Comparison of ENCODE assay signal across 10 mouse cellular contexts in the genomic region with DNA sequence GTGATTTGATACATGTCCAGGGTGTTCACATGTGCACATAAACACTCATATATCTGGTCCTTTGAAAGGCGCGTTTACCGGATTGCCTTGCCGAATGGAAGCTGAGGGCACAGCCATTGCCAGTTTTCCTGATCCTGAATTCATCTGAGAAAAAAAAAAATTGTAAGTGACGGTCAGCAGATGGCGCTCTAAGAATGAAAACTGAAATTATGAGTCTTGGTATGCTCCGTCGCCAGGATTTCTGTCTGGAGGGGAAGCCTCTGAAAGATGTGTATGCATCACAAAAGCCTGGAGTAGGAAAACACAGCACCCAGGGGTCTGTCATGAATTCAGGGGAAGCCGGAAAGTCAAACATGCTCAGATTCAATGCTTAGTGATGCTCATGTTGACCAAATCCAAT.
A peak's percentile ranks its signal among the peaks of the same experiment; 100 is the strongest.
DNase-seq lines count a peak whose midpoint lies in the region; ATAC-seq and TF ChIP-seq lines count a peak whose summit lies in the region.
"Had no signal": no experiment of that assay in that cellular context is flagged by ENCODE, and none has a peak within 500 bp of the region (broad histone marks: within the 10 kb centered on the region; RNA-seq: fewer than 3 reads in every experiment).

No protein-coding gene starts in this region.

- no peaks in the 10 kb centered on the region for H3K4me1 ChIP-seq in kidney, adult 2 months (ENCODE audit: control insufficient read depth, insufficient read depth, low read length)
- peaks cover 3% of the 10 kb centered on the region; the same call in 1 of the 2 replicates for H3K4me1 ChIP-seq in kidney, embryonic 15.5 days
- peaks cover 0 to 5% of the 10 kb centered on the region in 2 experiments; a peak in 1 of 4 replicates for H3K4me1 ChIP-seq in liver, embryonic 14.5 days (replicated peaks; ENCODE audit: control insufficient read depth in 2 of 2, insufficient read depth in 2 of 2, low read length in 1 of 2)
- H3K4me1 ChIP-seq: embryonic facial prominence, embryonic 13.5 days had no signal

- TF ChIP-seq POLR2A in kidney, adult 2 months (IDR thresholded peaks at IDR 0.05; ENCODE audit: low read depth, low read length), result no peak

- H3K27ac ChIP-seq in kidney, adult 2 months (ENCODE audit: insufficient read depth, low read depth, low read length), result no peak overlapping the region
- no peak overlapping the region for H3K27ac ChIP-seq in kidney, embryonic 15.5 days
- no peak overlapping the region for H3K27ac ChIP-seq in liver, embryonic 14.5 days
- H3K27ac ChIP-seq: embryonic facial prominence, embryonic 13.5 days; liver, embryonic 13.5 days had no signal

- H3K4me3 ChIP-seq in kidney, adult 2 months (ENCODE audit: insufficient read depth, low read depth, low read length), result no peak overlapping the region
- H3K4me3 ChIP-seq in kidney, embryonic 15.5 days (replicated peaks), result no peak overlapping the region
- H3K4me3 ChIP-seq in liver, embryonic 14.5 days (ENCODE audit: insufficient read depth in 1 of 2, low read depth in 2 of 2, low read length in 2 of 2), result no peak overlapping the region
- H3K4me3 ChIP-seq: embryonic facial prominence, embryonic 13.5 days; liver, embryonic 13.5 days had no signal

- no peak overlapping the region for H3K9ac ChIP-seq in kidney, embryonic 15.5 days
- H3K9ac ChIP-seq in liver, embryonic 14.5 days (replicated peaks), result no peak overlapping the region
- H3K9ac ChIP-seq: embryonic facial prominence, embryonic 13.5 days; liver, embryonic 13.5 days had no signal

- peak; percentile 40 for DNase-seq in kidney, adult 2 months
- DNase-seq in MN1 (ENCODE audit: low spot score), result peak; percentile 77
- DNase-seq in cerebellum, adult 8-10 months, result peak; percentile 61
- peak; percentile 55 for DNase-seq in heart, postnatal 4 days
- peak in 1 of 3 experiments; percentile 27 for DNase-seq in liver, embryonic 14.5 days (ENCODE audit: low read depth in 3 of 3, low spot score in 3 of 3)
- peak; percentile 60 for DNase-seq in retina, postnatal 7 days (ENCODE audit: low read depth, low spot score)
- DNase-seq: liver, embryonic 13.5 days had no signal

- H3K9me3 ChIP-seq in kidney, embryonic 15.5 days (replicated peaks), result no peaks in the 10 kb centered on the region
- H3K9me3 ChIP-seq in liver, embryonic 14.5 days (ENCODE audit: control insufficient read depth, low read length), result no peaks in the 10 kb centered on the region
- H3K9me3 ChIP-seq: embryonic facial prominence, embryonic 13.5 days; liver, embryonic 13.5 days had no signal

- H3K4me2 ChIP-seq in kidney, embryonic 15.5 days, result no peak overlapping the region
- no peak overlapping the region for H3K4me2 ChIP-seq in liver, embryonic 14.5 days (ENCODE audit: low read depth)
- H3K4me2 ChIP-seq: embryonic facial prominence, embryonic 13.5 days; liver, embryonic 13.5 days had no signal

- no peak for ATAC-seq in kidney, embryonic 15.5 days (replicated peaks; ENCODE audit: low FRiP score)
- ATAC-seq in liver, embryonic 14.5 days (ENCODE audit: insufficient read depth), result no peak
- ATAC-seq in megakaryocyte-erythroid progenitor cell, adult 5-6 weeks (replicated peaks; ENCODE audit: low FRiP score, low TSS enrichment, poor library complexity, severe bottlenecking), result no peak

- H3K27me3 ChIP-seq in kidney, adult 2 months (replicated peaks; ENCODE audit: control insufficient read depth, insufficient read depth, low read length), result no peaks in the 10 kb centered on the region
- 0 out of 2 replicates have a peak, but pooled peaks cover 5% of the 10 kb centered on the region for H3K27me3 ChIP-seq in kidney, embryonic 15.5 days
- no peaks in the 10 kb centered on the region for H3K27me3 ChIP-seq in liver, embryonic 14.5 days (ENCODE audit: control insufficient read depth, insufficient read depth, low read length)
- H3K27me3 ChIP-seq: embryonic facial prominence, embryonic 13.5 days; liver, embryonic 13.5 days had no signal

- WGBS in kidney, adult 2 months, result 8% methylated on average over 9 of the region's 9 CpGs
- WGBS in kidney, embryonic 15.5 days, result 13% methylated on average over 9 of the region's 9 CpGs
- 12% methylated on average over 9 of the region's 9 CpGs for WGBS in liver, embryonic 14.5 days (ENCODE audit: insufficient replicate concordance)

- no peaks in the 10 kb centered on the region for H3K36me3 ChIP-seq in kidney, adult 2 months (ENCODE audit: control insufficient read depth, insufficient read depth, low read length)
- H3K36me3 ChIP-seq in kidney, embryonic 15.5 days, result no peaks in the 10 kb centered on the region
- H3K36me3 ChIP-seq in liver, embryonic 14.5 days (replicated peaks; ENCODE audit: control insufficient read depth, insufficient read depth, low read depth), result no peaks in the 10 kb centered on the region
- H3K36me3 ChIP-seq: embryonic facial prominence, embryonic 13.5 days; liver, embryonic 13.5 days had no signal

- TF ChIP-seq EP300 in liver, embryonic 14.5 days (IDR thresholded peaks at IDR 0.05; ENCODE audit: low read depth), result no peak

- peak; percentile 38; the same call in 1 of the 2 replicates for TF ChIP-seq CTCF in kidney, adult 2 months (conservative IDR thresholded peaks at IDR 0.05; ENCODE audit: insufficient read depth, insufficient read length, low read depth, low read length)
- peak; percentile 47; the same call in 1 of the 2 replicates for TF ChIP-seq CTCF in liver, embryonic 14.5 days (IDR thresholded peaks at IDR 0.05; ENCODE audit: low read depth)
